ENCODE assay signal across 10 mouse cellular contexts in the genomic region with DNA sequence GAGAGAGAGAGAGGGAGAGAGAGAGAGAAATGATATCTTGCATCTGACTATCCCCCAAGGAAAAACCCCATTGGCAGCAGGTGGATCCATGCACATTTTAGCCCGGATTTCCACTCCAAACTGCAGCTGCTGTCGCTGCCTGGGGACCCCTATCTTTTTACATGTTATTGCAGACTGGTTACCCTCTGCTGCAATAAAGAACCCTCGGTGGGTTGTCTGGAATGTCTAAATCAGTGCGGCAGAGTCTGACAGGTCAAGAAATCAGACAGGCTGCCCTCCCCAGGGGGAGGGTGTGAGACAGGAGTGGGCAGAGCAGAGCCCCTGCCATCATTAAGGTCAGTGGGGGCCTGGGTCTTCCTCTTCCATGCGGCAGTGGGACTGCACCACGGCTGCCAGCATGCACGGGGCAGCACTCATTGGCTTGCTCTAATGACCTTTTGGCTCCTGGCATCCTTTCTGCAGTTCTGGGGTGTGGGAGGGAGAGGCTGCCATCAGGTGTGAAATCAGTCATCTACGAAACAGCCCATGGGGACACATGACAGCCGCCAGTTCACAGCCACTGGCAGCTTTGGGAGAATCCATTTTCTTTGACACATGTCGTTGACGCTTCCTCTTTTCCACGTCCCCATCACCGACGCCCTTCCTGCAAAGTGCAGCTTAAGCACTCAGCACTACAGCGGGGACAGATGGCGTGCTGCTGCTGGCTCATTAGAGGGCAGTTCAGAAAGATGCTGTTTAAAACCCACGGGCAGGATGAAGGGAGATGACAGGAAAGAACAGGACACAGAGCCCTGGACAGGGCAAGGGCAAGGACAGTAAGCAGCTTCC.
DNase-seq lines count a peak whose midpoint lies in the region; ATAC-seq and TF ChIP-seq lines count a peak whose summit lies in the region.
"Had no signal": no experiment of that assay in that cellular context is flagged by ENCODE, and none has a peak within 500 bp of the region (broad histone marks: within the 10 kb centered on the region; RNA-seq: fewer than 3 reads in every experiment).

No protein-coding gene starts in this region.

- no peak for TF ChIP-seq CTCF in heart, adult 2 months (IDR thresholded peaks at IDR 0.05)
- no peak; the same call in 1 of the 2 replicates for TF ChIP-seq CTCF in forebrain, postnatal 0 days (IDR thresholded peaks at IDR 0.05; ENCODE audit: low read depth)

- H3K79me2 ChIP-seq in heart, adult 2 months (replicated peaks; ENCODE audit: control insufficient read depth, insufficient read depth, low read length): no peaks in the 10 kb centered on the region

- no peak overlapping the region for H3K27ac ChIP-seq in heart, adult 2 months
- H3K27ac ChIP-seq in forebrain, postnatal 0 days (ENCODE audit: low read depth, low read length): no peak overlapping the region
- no peak overlapping the region; the same call in 1 of the 2 replicates for H3K27ac ChIP-seq in limb, embryonic 13.5 days
- peak overlapping the region; percentile 58 for H3K27ac ChIP-seq in neural tube, embryonic 14.5 days (ENCODE audit: low read depth, low read length)
- H3K27ac ChIP-seq: embryonic facial prominence, embryonic 15.5 days; kidney, embryonic 15.5 days had no signal

- H3K36me3 ChIP-seq in heart, adult 2 months (ENCODE audit: control insufficient read depth, insufficient read depth, low read length): no peaks in the 10 kb centered on the region
- H3K36me3 ChIP-seq in forebrain, postnatal 0 days (ENCODE audit: insufficient read depth): no peaks in the 10 kb centered on the region
- no peaks in the 10 kb centered on the region for H3K36me3 ChIP-seq in limb, embryonic 13.5 days
- H3K36me3 ChIP-seq in neural tube, embryonic 14.5 days (ENCODE audit: control insufficient read depth, insufficient read depth, low read length): no peaks in the 10 kb centered on the region
- H3K36me3 ChIP-seq: embryonic facial prominence, embryonic 15.5 days; kidney, embryonic 15.5 days had no signal

- H3K4me3 ChIP-seq in heart, adult 2 months: no peak overlapping the region
- no peak overlapping the region for H3K4me3 ChIP-seq in forebrain, postnatal 0 days (ENCODE audit: low read depth, low read length)
- no peak overlapping the region for H3K4me3 ChIP-seq in limb, embryonic 13.5 days
- no peak overlapping the region for H3K4me3 ChIP-seq in neural tube, embryonic 14.5 days (ENCODE audit: low read depth, low read length)
- H3K4me3 ChIP-seq: embryonic facial prominence, embryonic 15.5 days; kidney, embryonic 15.5 days had no signal

- H3K9ac ChIP-seq in heart, adult 2 months (ENCODE audit: low read depth, low read length): no peak overlapping the region
- H3K9ac ChIP-seq in forebrain, postnatal 0 days: no peak overlapping the region
- 0 out of 2 replicates have a peak overlapping the region, but pooled peaks have one; percentile 19 for H3K9ac ChIP-seq in limb, embryonic 13.5 days
- 0 out of 2 replicates have a peak overlapping the region, but pooled peaks have one; percentile 22 for H3K9ac ChIP-seq in neural tube, embryonic 14.5 days (replicated peaks; ENCODE audit: low read depth, low read length)
- H3K9ac ChIP-seq: embryonic facial prominence, embryonic 15.5 days; kidney, embryonic 15.5 days had no signal

- peak in 1 of 2 experiments; percentile 28 for DNase-seq in heart, adult 2 months
- no peak for DNase-seq in heart, postnatal 25 days (ENCODE audit: low spot score)
- DNase-seq in forebrain, postnatal 0 days: peak; percentile 38
- DNase-seq in left cerebral cortex, postnatal 10 days (ENCODE audit: extremely low spot score in 1 of 2, low spot score in 2 of 2): no peak
- DNase-seq in spleen, postnatal 14 days (ENCODE audit: low spot score in 2 of 2): no peak
- no peak for DNase-seq in cerebellum, adult 8-10 months

- H3K4me2 ChIP-seq in forebrain, postnatal 0 days (ENCODE audit: low read depth): no peak overlapping the region
- no peak overlapping the region for H3K4me2 ChIP-seq in limb, embryonic 13.5 days (replicated peaks)
- peak overlapping the region; percentile 11; the same call in 1 of the 2 replicates for H3K4me2 ChIP-seq in neural tube, embryonic 14.5 days (ENCODE audit: low read depth, low read length)
- H3K4me2 ChIP-seq: embryonic facial prominence, embryonic 15.5 days; kidney, embryonic 15.5 days had no signal

- H3K27me3 ChIP-seq in heart, adult 2 months (ENCODE audit: control insufficient read depth, insufficient read depth, low read length): no peaks in the 10 kb centered on the region
- H3K27me3 ChIP-seq in forebrain, postnatal 0 days (ENCODE audit: insufficient read depth, low read length): no peaks in the 10 kb centered on the region
- no peaks in the 10 kb centered on the region for H3K27me3 ChIP-seq in limb, embryonic 13.5 days
- H3K27me3 ChIP-seq in neural tube, embryonic 14.5 days (ENCODE audit: control insufficient read depth, insufficient read depth, low read length): no peaks in the 10 kb centered on the region

- TF ChIP-seq EP300 in heart, adult 2 months (IDR thresholded peaks at IDR 0.05; ENCODE audit: insufficient read depth, low read depth, low read length): peak; percentile 71

- intact Hi-C loops in heart, adult 2 months (cut with DNase I): no loop called here
- intact Hi-C loops in heart, postnatal 25 days (cut with DNase I): no loop called here
- intact Hi-C loops in left cerebral cortex, postnatal 10 days (cut with DNase I): no loop called here

- 0 out of 2 replicates have a peak, but pooled peaks cover 1% of the 10 kb centered on the region for H3K4me1 ChIP-seq in heart, adult 2 months (ENCODE audit: control insufficient read depth, insufficient read depth, low read length)
- peaks cover 4% of the 10 kb centered on the region for H3K4me1 ChIP-seq in forebrain, postnatal 0 days (ENCODE audit: insufficient read depth)
- peaks cover 48% of the 10 kb centered on the region for H3K4me1 ChIP-seq in limb, embryonic 13.5 days
- H3K4me1 ChIP-seq in neural tube, embryonic 14.5 days (ENCODE audit: control insufficient read depth, insufficient read depth, low read length): peaks cover 14% of the 10 kb centered on the region; the same call in 1 of the 2 replicates

- 21% methylated on average over 17 of the region's 17 CpGs for WGBS in heart, adult 2 months
- 30% methylated on average over 17 of the region's 17 CpGs for WGBS in forebrain, postnatal 0 days
- 9% methylated on average over 17 of the region's 17 CpGs for WGBS in limb, embryonic 13.5 days
- 17% methylated on average over 17 of the region's 17 CpGs for WGBS in neural tube, embryonic 14.5 days

- no peak for TF ChIP-seq POLR2A in heart, adult 2 months (IDR thresholded peaks at IDR 0.05; ENCODE audit: insufficient read depth, low read depth, low read length)

- H3K9me3 ChIP-seq in forebrain, postnatal 0 days (ENCODE audit: low read length): no peaks in the 10 kb centered on the region
- no peaks in the 10 kb centered on the region for H3K9me3 ChIP-seq in limb, embryonic 13.5 days
- H3K9me3 ChIP-seq in neural tube, embryonic 14.5 days (ENCODE audit: control insufficient read depth, low read length): no peaks in the 10 kb centered on the region
- H3K9me3 ChIP-seq: embryonic facial prominence, embryonic 15.5 days; kidney, embryonic 15.5 days had no signal

- peak; percentile 23; the same call in 1 of the 2 replicates for ATAC-seq in forebrain, postnatal 0 days
- no peak for ATAC-seq in limb, embryonic 13.5 days (ENCODE audit: low FRiP score, low read depth)
- ATAC-seq in neural tube, embryonic 14.5 days (ENCODE audit: low read depth): peak; percentile 47; the same call in 1 of the 2 replicates

Comparison
In these comparisons a context has a peak if more than half of its experiments do, and no peak if none do; other contexts are left out.
1. H3K9ac ChIP-seq: peak in limb, embryonic 13.5 days (single experiment) and neural tube, embryonic 14.5 days (single experiment); none in heart, adult 2 months (single experiment) and forebrain, postnatal 0 days (single experiment).